Mouse (Mus musculus) megakaryocyte, embryonic 14.5 days (primary cell): ENCODE data around the gene Nr2f1. TPM values are rescaled to one million over a fixed set of nuclear protein-coding genes. Genes with fewer than 3 reads are reported as not detected.

Experiments used
- H3K27me3 ChIP-seq: replicated peaks from 2 replicates; pipeline ENCODE3; 2012; ENCODE audit warnings: inconsistent platforms
- H3K36me3 ChIP-seq: replicated peaks from 2 replicates; pipeline ENCODE3; 2012; ENCODE audit warnings: low read length, inconsistent platforms, mixed read lengths
- H3K4me1 ChIP-seq: 2 replicates; pipeline ENCODE4 v1.6.1; 2012; ENCODE audit warnings: inconsistent platforms
- H3K4me3 ChIP-seq: replicated peaks from 2 replicates; pipeline ENCODE3; 2012; ENCODE audit warnings: moderate library complexity, mild to moderate bottlenecking, inconsistent platforms
- H3K9me3 ChIP-seq: 2 replicates; pipeline ENCODE4 v1.6.1; 2012; ENCODE audit warnings: inconsistent platforms
- FLI1 ChIP-seq: IDR thresholded peaks from 2 replicates; pipeline ENCODE4 v1.6.1; 2012; ENCODE audit warnings: low read length, inconsistent platforms, mixed read lengths
- GATA1 ChIP-seq: IDR thresholded peaks from 3 replicates; pipeline ENCODE4 v1.6.1; 2012; ENCODE audit warnings: mixed read lengths, low read length, inconsistent platforms, borderline replicate concordance
- polyA plus RNA-seq: library from polyadenylated mRNA; stranded (reverse); fragments of >175 nt; gene quantifications from 2 replicates; pipeline ENCODE4 v1.2.3, GENCODE M21; 2012; ENCODE audit warnings: low replicate concordance; ENCODE audit not compliant: insufficient read depth

The Nr2f1 gene
- polyA plus RNA-seq, 1 experiment: not detected

DNA sequence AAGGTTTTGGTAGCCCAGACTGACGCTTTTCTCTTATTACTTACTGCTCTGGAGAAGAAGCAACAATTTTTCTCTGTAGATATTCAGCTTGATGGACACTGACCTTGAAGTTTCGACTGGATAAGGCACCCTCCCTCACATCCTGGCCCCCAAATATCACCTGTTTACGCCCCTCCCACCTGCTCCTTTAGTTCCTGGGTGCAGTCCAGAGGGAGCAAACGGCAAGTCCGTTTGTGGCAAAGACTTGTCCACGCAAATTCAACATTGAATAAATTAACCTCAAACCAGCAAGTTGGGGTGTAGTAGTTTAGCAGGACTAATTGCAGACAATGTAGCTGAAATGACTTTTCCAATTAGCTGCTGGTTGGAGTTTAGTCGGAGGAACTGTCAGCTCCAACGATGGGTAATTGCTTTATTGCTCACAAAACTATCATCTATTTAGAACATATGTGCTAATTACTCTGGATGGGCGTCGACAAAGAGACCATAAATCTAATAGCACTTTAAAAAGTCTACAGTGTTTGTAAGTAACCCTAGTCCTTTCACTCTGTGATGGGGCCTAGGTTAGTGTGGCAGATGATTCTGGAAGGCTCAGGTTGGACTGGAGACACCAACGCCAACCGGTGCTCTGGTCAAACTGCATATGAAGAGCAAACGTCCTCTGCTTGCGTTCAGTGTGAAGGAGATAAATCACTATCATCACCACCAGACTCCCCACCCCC, 9.3 kb upstream of the Nr2f1 start:
- TF ChIP-seq FLI1 (no peak), GATA1 (no peak)
- Histone ChIP-seq H3K4me3 (no peak overlapping the region), H3K9me3 (peaks cover 22% of the 10 kb centered on the region), H3K27me3 (peaks cover 97% of the 10 kb centered on the region), H3K4me1 (peaks cover 29% of the 10 kb centered on the region), H3K36me3 (no peaks in the 10 kb centered on the region)

- Histone ChIP-seq H3K27me3 (peaks cover 97% of the 10 kb centered on the region), H3K4me3 (no peak overlapping the region), H3K4me1 (peaks cover 37% of the 10 kb centered on the region), H3K36me3 (no peaks in the 10 kb centered on the region), H3K9me3 (peaks cover 22% of the 10 kb centered on the region)
- no peak for TF ChIP-seq GATA1
- no peak for TF ChIP-seq FLI1
Measured at GRCm38 (mm10) chr13:78207796-78208645, 8.5 kb upstream of the Nr2f1 start.

- TF ChIP-seq FLI1: no peak
- TF ChIP-seq GATA1: no peak
- H3K27me3 ChIP-seq: peaks cover 96% of the 10 kb centered on the region
- no peaks in the 10 kb centered on the region for H3K36me3 ChIP-seq
- H3K4me3 ChIP-seq: peak overlapping the region; percentile 62
- peaks cover 17% of the 10 kb centered on the region for H3K9me3 ChIP-seq
- peaks cover 43% of the 10 kb centered on the region for H3K4me1 ChIP-seq
Measured at GRCm38 (mm10) chr13:78206891-78207430, 7.4 kb upstream of the Nr2f1 start.

GRCm38 (mm10) chr13:78205426-78205825, 5.9 kb upstream of the Nr2f1 start:
- peaks cover 93% of the 10 kb centered on the region for H3K27me3 ChIP-seq
- H3K4me1 ChIP-seq: peaks cover 49% of the 10 kb centered on the region

GRCm38 (mm10) chr13:78203348-78204061, 3.9 kb upstream of the Nr2f1 start:
- H3K4me3 ChIP-seq: peak overlapping the region; percentile 78
- H3K9me3 ChIP-seq: no peaks in the 10 kb centered on the region
- no peak for TF ChIP-seq GATA1
- TF ChIP-seq FLI1: no peak
- peaks cover 45% of the 10 kb centered on the region for H3K4me1 ChIP-seq
- H3K36me3 ChIP-seq: no peaks in the 10 kb centered on the region
- H3K27me3 ChIP-seq: peaks cover 88% of the 10 kb centered on the region

More at GRCm38 (mm10) chr13:78205426-78205825, 5.9 kb upstream of the Nr2f1 start:
- H3K9me3 ChIP-seq: peaks cover 2% of the 10 kb centered on the region; the same call in 1 of the 2 replicates
- H3K4me3 ChIP-seq: no peak overlapping the region
- no peaks in the 10 kb centered on the region for H3K36me3 ChIP-seq
- TF ChIP-seq GATA1 (no peak), FLI1 (no peak)

DNA sequence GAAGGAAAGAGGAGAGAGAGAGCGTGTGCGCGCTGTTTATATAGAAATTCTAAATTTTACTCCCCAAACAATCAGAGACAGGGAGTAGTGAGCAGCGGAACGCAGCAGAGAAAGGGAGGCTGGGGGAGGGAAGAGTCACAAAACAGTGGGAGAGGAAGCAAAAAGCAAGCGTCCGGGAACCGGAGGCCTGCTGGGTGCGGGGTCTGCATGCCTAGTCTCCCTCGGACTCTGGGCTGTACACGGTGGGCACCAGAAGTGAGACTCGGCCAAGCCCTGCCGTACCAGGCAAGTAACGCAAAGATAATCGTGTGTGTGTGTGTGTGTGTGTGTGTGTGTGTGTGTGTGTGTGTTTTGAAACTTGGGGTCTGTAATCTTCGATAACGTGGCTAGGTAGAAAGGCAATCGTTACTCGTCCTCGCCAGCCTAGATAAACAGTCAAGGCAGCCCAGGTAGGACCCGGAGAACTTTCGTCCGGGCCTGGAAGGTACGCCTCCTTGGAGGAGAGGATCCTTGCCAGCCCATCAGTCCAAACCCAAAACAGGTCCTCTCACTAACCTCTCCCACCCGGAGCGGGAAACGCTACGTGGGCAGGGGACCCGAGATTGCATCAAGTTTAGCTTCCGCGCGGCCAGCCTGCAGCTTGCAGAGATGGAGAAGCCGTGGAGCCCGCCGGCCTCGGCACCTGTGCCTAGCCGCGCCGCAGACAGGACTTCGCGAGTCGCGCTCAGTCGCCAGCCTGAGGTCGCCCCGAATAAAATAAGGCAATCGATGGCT, 3.2 kb upstream of the Nr2f1 start:
- H3K4me3 ChIP-seq: peak overlapping the region; percentile 78
- H3K4me1 ChIP-seq: peaks cover 52% of the 10 kb centered on the region
- TF ChIP-seq GATA1 (no peak), FLI1 (no peak)
- no peaks in the 10 kb centered on the region for H3K36me3 ChIP-seq
- H3K27me3 ChIP-seq: peaks cover 88% of the 10 kb centered on the region
- H3K9me3 ChIP-seq: no peaks in the 10 kb centered on the region

DNA sequence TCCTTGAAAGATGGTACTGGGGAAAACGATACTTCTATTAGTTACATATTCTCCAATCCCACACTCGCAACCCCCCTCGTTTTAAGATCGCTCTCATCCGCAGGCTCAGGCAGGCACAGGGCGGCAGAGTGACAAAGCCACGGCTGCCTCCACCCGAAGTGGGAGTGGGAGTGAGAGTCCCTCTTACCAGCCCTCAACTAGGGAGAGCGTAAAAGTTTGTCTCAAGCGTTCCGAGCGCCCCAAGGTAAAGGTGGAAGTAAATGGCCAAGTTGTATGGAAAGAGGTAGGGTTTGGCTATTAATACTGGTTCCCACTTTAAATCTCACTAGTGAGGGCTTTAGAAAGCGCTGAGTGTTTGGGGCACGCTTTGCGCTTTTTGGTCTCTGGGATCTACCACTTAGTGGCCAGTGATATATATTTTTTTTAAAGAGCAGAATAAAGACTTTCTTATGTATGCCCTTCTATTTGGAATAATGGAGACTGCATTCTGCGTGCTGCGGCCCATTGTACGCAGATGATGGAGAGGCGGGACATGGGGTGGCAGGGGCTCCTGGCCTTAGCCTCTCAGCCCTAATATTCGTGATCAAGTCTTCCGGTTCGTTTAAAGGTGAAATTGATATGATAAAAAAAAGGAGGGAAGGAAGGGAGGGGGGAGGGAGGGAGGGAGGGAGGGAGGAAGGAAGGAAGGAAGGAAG, 2.5 kb upstream of the Nr2f1 start:
- Histone ChIP-seq H3K9me3 (no peaks in the 10 kb centered on the region), H3K4me1 (peaks cover 53% of the 10 kb centered on the region), H3K36me3 (no peaks in the 10 kb centered on the region), H3K27me3 (peaks cover 89% of the 10 kb centered on the region), H3K4me3 (peak overlapping the region; percentile 85)
- TF ChIP-seq GATA1 (no peak), FLI1 (no peak)

- Histone ChIP-seq H3K4me1 (peaks cover 52% of the 10 kb centered on the region), H3K9me3 (no peaks in the 10 kb centered on the region), H3K4me3 (peak overlapping the region; percentile 85), H3K27me3 (peaks cover 89% of the 10 kb centered on the region), H3K36me3 (no peaks in the 10 kb centered on the region)
- TF ChIP-seq FLI1: no peak
- no peak for TF ChIP-seq GATA1
Measured at GRCm38 (mm10) chr13:78200991-78201870, 1.7 kb upstream of the Nr2f1 start.
